Mouse (Mus musculus) lung, adult 18-20 months (tissue): ENCODE measurements at regions not wholly inside any gene's neighbourhood (a gene's known extent, or its start where the extent isn't known, plus 50 kb on each side); places are given as distances from the start of the nearest gene placed in this dataset.

ENCODE experiments used
- DNase-seq, 2 experiments: peaks; one replicate each; pipeline ENCODE4 v3.0.0; 2022; ENCODE audit warnings: mixed read lengths in 2 of 2

- DNase-seq, result no peak
Observed at GRCm38 (mm10) chrX:10770575-10770974, 55.8 kb downstream of the Mid1ip1 start.

- DNase-seq, result peak; percentile 34 to 49
Observed at GRCm38 (mm10) chrX:10775714-10776515, 61.1 kb downstream of the Mid1ip1 start.

- no peak for DNase-seq
Observed at GRCm38 (mm10) chrX:10776516-10776818, 61.7 kb downstream of the Mid1ip1 start.

- peak in 1 of 2 experiments; percentile 17 for DNase-seq
Observed at GRCm38 (mm10) chrX:10778014-10778413, 63.2 kb downstream of the Mid1ip1 start.

GRCm38 (mm10) chrX:10786359-10786758 is 71.5 kb downstream of the Mid1ip1 start:
- no peak for DNase-seq

- DNase-seq, result no peak
Observed at GRCm38 (mm10) chrX:10787057-10787456, 72.2 kb downstream of the Mid1ip1 start.

GRCm38 (mm10) chrX:10820313-10820920 is 105.6 kb downstream of the Mid1ip1 start:
- no peak for DNase-seq

- no peak for DNase-seq
Observed at GRCm38 (mm10) chrX:10833681-10834080, 118.9 kb downstream of the Mid1ip1 start.

- DNase-seq, result no peak
Observed at GRCm38 (mm10) chrX:10857089-10857488, 142.3 kb downstream of the Mid1ip1 start.

GRCm38 (mm10) chrX:10857668-10858067 is 142.9 kb downstream of the Mid1ip1 start:
- DNase-seq, result no peak

GRCm38 (mm10) chrX:10871613-10872012 is 156.8 kb downstream of the Mid1ip1 start:
- DNase-seq, result peak in 1 of 2 experiments; percentile 16

- no peak for DNase-seq
Observed at GRCm38 (mm10) chrX:10877856-10878255, 163.0 kb downstream of the Mid1ip1 start.

- peak; percentile 49 to 63 for DNase-seq
Observed at GRCm38 (mm10) chrX:10878922-10879321, 164.1 kb downstream of the Mid1ip1 start.

GRCm38 (mm10) chrX:10883729-10884464 is 169.1 kb downstream of the Mid1ip1 start:
- DNase-seq, result no peak

- DNase-seq, result no peak
Observed at GRCm38 (mm10) chrX:10892815-10893214, 178.0 kb downstream of the Mid1ip1 start.

- DNase-seq, result no peak
Observed at GRCm38 (mm10) chrX:10896193-10896955, 181.6 kb downstream of the Mid1ip1 start.

- no peak for DNase-seq
Observed at GRCm38 (mm10) chrX:10902686-10903085, 187.9 kb downstream of the Mid1ip1 start.

GRCm38 (mm10) chrX:10904072-10904471 is 189.3 kb downstream of the Mid1ip1 start:
- DNase-seq, result peak; percentile 16 to 35

GRCm38 (mm10) chrX:10904889-10905288 is 190.1 kb downstream of the Mid1ip1 start:
- DNase-seq, result peak in 1 of 2 experiments; percentile 15

- no peak for DNase-seq
Observed at GRCm38 (mm10) chrX:10911127-10912061, 196.6 kb downstream of the Mid1ip1 start.
